Mouse (Mus musculus): ENCODE data around the gene Spc24. TPM values are rescaled to one million over a fixed set of nuclear protein-coding genes. Genes with fewer than 3 reads are reported as not detected.

Gene Spc24
- total RNA-seq (2023) = 1.9 TPM

DNA sequence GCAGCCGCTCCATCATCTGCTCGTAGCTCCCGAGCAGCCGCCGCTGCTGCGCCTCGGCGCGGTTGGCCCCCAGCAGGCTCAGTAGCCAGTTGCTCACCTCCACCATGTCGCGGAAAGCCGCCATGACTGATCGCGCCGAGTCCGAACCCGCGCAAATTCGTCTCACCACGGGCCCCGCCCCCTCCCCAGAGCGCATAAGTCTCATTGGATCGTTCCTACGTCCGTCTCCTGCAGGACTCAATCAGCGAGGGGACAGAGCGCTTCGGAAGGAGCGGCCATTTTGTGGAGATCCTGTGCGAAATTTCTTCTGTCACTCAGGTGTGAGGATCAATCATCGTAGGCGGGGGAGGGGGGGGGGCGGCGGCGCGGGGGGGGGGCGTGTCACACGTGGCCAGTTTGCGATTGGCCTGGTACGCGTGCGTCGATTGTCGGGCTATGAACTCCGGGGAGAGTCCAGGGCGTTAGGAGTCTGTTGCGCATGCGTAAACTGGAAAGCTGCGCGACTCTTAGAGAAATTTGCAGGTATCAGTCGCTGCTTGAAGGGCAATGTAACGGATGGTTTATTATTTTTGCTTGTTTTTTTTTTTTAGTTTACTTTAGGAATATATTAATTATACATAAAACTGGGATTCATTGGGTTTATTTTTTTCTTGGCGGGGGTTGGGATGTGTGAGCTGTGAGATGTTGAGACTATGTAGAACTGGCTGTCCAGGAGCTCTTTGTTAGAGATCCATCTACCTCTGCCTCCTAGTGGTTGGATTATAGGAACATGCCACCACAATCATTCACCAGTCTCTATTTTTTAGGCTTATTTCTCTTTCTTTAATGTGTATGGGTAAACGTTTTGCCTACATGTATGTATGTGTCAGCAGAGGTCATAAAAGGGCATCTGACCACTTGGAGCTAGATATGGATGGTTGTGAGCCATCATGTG, at the start of gene Spc24:
Gene Spc24, minus strand, starts transcription at position 149 of the 934 bp plus-strand sequence.

GRCm38 (mm10) chr9:21798345-21799009, 38.4 kb upstream of the Spc24 start, which contains the start of gene Kank2:
Gene Kank2, minus strand, starts transcription at chr9:21798744.

DNA sequence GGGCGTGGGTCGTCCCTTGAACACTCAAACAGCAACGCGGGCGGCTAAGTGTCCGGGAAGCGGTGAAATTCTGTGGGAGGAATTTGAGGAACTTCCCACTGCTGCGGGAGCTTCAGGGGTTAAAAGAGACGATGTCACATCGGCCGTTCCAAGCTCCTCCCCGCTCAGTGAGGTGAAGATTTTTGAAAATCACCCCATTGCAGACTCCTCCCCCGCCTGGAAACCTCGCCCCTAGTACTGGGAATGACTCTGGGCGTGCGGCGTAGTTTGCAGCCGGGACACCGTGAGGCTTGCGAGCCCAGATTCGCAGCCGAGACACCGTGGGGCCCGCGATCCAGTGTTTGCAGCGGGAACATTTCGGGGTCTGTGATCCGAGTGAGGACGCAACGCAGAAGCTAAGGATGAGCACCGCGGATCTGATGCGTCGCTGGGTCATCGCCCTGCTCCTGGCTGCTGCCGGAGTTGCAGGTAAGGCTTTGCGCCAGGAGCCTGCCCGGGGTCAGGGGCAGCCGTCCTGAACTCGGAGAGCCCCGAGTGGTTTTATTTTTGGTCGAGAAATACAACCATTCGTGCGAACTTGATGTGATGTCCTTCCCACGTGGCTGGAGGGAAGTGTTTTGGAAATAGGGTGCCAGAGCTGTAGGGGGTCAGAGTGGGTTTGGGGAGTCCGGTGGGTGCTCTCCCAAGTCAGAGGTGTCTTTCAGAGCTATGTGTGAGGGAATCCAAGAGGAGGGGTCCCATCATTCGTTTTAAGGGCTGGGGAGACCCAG, 36.5 kb downstream of the Spc24 start, which contains the start of gene Ldlr:
Gene Ldlr, plus strand, starts transcription at position 107 of the 770 bp plus-strand sequence.

Other genes starting within 250 kb of the Spc24 start
- gene AB124611, start 234.1 kb downstream of the Spc24 start, total RNA-seq (2023) = 70.4 TPM
- 59.5 TPM for gene Carm1, start 213.4 kb downstream of the Spc24 start, total RNA-seq (2023)
- 29.6 TPM for gene Timm29, start 167.6 kb downstream of the Spc24 start, total RNA-seq (2023)
- 13.5 TPM for gene Yipf2, start 167.5 kb downstream of the Spc24 start, total RNA-seq (2023)
- gene Smarca4, start 144.1 kb downstream of the Spc24 start, total RNA-seq (2023) = 88.7 TPM
- gene Ldlr, start 36.8 kb downstream of the Spc24 start, total RNA-seq (2023) = 56.5 TPM
- gene Kank2, start 38.4 kb upstream of the Spc24 start, total RNA-seq (2023) = 0.33 TPM
- gene Angptl8, start 75.2 kb upstream of the Spc24 start, total RNA-seq (2023) = not detected
- 5.2 TPM for gene Dock6, start 92.3 kb upstream of the Spc24 start, total RNA-seq (2023)
- gene Rab3d, start 157.9 kb upstream of the Spc24 start, total RNA-seq (2023) = 19.6 TPM
- gene Ccdc159, start 167.2 kb upstream of the Spc24 start, total RNA-seq (2023) = not detected
- gene Tmem205, start 167.3 kb upstream of the Spc24 start, total RNA-seq (2023) = not detected
- 1.0 TPM for gene Plppr2, start 176.7 kb upstream of the Spc24 start, total RNA-seq (2023)
- 7.9 TPM for gene Swsap1, start 195.5 kb upstream of the Spc24 start, total RNA-seq (2023)
- 0.53 TPM for gene Epor, start 203.2 kb upstream of the Spc24 start, total RNA-seq (2023)
- not detected for gene Rgl3, start 229.1 kb upstream of the Spc24 start, total RNA-seq (2023)
- not detected for gene Ccdc151, start 242.3 kb upstream of the Spc24 start, total RNA-seq (2023)
- gene Prkcsh, start 242.5 kb upstream of the Spc24 start, total RNA-seq (2023) = 91.3 TPM